7 mouse cellular contexts compared by ENCODE assay signal in the genomic region with DNA sequence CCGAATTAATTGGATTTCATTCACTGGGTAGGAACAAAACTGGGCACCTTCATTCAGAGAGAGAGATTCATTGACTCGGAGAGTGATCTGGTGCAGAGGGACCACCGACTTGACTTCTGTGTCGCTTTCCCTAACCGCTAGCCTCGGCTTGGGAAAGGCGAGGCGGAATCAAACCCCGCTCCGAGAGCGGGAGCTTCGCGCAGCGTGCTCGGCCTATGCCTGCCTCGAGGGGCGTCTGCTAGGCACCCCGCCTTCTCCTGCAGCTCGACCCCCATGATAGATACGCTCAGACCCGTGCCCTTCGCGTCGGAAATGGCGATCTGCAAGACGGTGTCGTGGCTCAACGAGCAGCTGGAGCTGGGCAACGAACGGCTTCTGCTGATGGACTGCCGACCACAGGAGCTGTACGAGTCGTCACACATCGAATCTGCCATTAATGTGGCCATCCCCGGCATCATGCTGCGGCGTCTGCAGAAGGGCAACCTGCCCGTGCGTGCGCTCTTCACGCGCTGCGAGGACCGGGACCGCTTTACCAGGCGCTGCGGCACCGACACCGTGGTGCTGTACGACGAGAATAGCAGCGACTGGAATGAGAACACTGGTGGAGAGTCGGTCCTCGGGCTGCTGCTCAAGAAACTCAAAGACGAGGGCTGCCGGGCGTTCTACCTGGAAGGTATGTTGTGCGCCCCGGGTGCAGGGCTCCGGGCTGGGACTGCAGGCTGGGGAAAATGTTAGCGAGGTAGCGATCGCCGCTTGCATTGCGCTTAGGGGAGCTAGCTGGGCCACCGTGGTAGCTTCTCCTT. TPM values are rescaled to one million over a fixed set of nuclear protein-coding genes. Genes with fewer than 3 reads are reported as not detected.
DNase-seq lines count a peak whose midpoint lies in the region; ATAC-seq lines count a peak whose summit lies in the region.

No protein-coding gene starts in this region.

- peak overlapping the region; percentile 94 to 96 for H3K27ac ChIP-seq in heart, embryonic 14.5 days (replicated peaks in 1 of 2; ENCODE audit: control insufficient read depth in 1 of 2, insufficient read depth in 1 of 2, low read depth in 2 of 2, low read length in 2 of 2)
- H3K27ac ChIP-seq in macrophage, result peak overlapping the region; percentile 99

- peaks cover 5 to 22% of the 10 kb centered on the region in 2 experiments for H3K4me1 ChIP-seq in heart, embryonic 14.5 days (ENCODE audit: control insufficient read depth in 2 of 2, insufficient read depth in 2 of 2, low read length in 2 of 2)

- H3K4me2 ChIP-seq in heart, embryonic 14.5 days (ENCODE audit: low read length), result peak overlapping the region; percentile 75

- H3K79me2 ChIP-seq in macrophage (ENCODE audit: inconsistent target), result peaks cover 51% of the 10 kb centered on the region

- peak overlapping the region; percentile 59 to 90 for H3K4me3 ChIP-seq in heart, embryonic 14.5 days (ENCODE audit: control insufficient read depth in 1 of 2, insufficient read depth in 1 of 2, low read depth in 1 of 2, low read length in 2 of 2)
- H3K4me3 ChIP-seq in macrophage (ENCODE audit: inconsistent target), result peak overlapping the region; percentile 98

- H3K9me3 ChIP-seq in heart, embryonic 14.5 days (ENCODE audit: control insufficient read depth, low read length), result no peaks in the 10 kb centered on the region

- DNase-seq in 416B (ENCODE audit: low read depth), result peak; percentile 30
- DNase-seq in CD4-positive, CD25-positive, alpha-beta regulatory T cell, adult 2 months (ENCODE audit: low read depth, low spot score), result peak; percentile 68
- peak; percentile 78 to 80 for DNase-seq in cerebellum, postnatal 10 days
- peak; percentile 24 for DNase-seq in layer of hippocampus, adult 9-11 months
- DNase-seq in spleen, postnatal 10 days (ENCODE audit: low spot score in 2 of 2), result peak; percentile 34 to 52

- H3K9ac ChIP-seq in heart, embryonic 14.5 days (ENCODE audit: low read length), result peak overlapping the region; percentile 90

- H3K36me3 ChIP-seq in heart, embryonic 14.5 days (ENCODE audit: control insufficient read depth, insufficient read depth, low read length), result peaks cover 23% of the 10 kb centered on the region
- H3K36me3 ChIP-seq in macrophage (ENCODE audit: inconsistent target), result no peaks in the 10 kb centered on the region

- peak; percentile 9; the same call in 1 of the 2 replicates for ATAC-seq in heart, embryonic 14.5 days (ENCODE audit: insufficient number of reproducible peaks, insufficient read depth, low FRiP score, low read depth)

- WGBS in heart, embryonic 14.5 days, result under 1% methylated on average over 66 of the region's 66 CpGs
- WGBS in macrophage (ENCODE audit: missing documents), result under 1% methylated on average over 66 of the region's 66 CpGs

- H3K27me3 ChIP-seq in heart, embryonic 14.5 days (ENCODE audit: control insufficient read depth, insufficient read depth, low read length), result no peaks in the 10 kb centered on the region

RNA-seq across cellular contexts. Expression of a gene that starts 0.6 kb away (rescaled TPM):
- 42.4 and 43.4 TPM in 2 replicates for polyA plus RNA-seq in heart, embryonic 14.5 days (2014; fragmentation: Nextera tagmentation; extraction: Ambion mirVana)
- 10 to 100 TPM in 5 of 26 experiments, 1 to 10 TPM in 18, under 1 TPM in 3; 0.54 to 35.4 (median 3.9) TPM for total RNA-seq in macrophage (2018; cell fraction: chromatin; rRNA removed)
- 10 to 100 TPM in 15 of 26 experiments, 1 to 10 TPM in 11; 1.7 to 21.0 (median 10.7) TPM for total RNA-seq in macrophage (2018; cell fraction: cytosol; rRNA removed)
- 100 to 1,000 TPM in 1 of 26 experiments, 10 to 100 TPM in 6, 1 to 10 TPM in 19; 1.8 to 134 (median 8.0) TPM for total RNA-seq in macrophage (2018; cell fraction: nucleus; rRNA removed)
- polyA plus RNA-seq in macrophage (2018), result 5.0 to 150 TPM (median 6.0 TPM) in 3 replicates

Comparison
In these comparisons a context has a peak if more than half of its experiments do, and no peak if none do; other contexts are left out.
1. Peak in every context shown above with its lines: DNase-seq, ATAC-seq, H3K4me3 ChIP-seq and H3K27ac ChIP-seq.
2. DNase-seq: peak in every context shown above with its lines; median percentile 79 in cerebellum, postnatal 10 days; 68 in CD4-positive, CD25-positive, alpha-beta regulatory T cell, adult 2 months; 43 in spleen, postnatal 10 days; 30 in 416B; 24 in layer of hippocampus, adult 9-11 months.